Mouse (Mus musculus) spleen, postnatal 10 days (tissue): ENCODE data around the gene Gm2a.
"Not testable (repeated sequence)": the region's sequence is repeated elsewhere in the genome, so short reads cannot be mapped to it uniquely, and the experiment has no call there.

Source experiments
- DNase-seq, 2 experiments: peaks; one replicate each; pipeline ENCODE4 v3.0.0; 2021 to 2022; ENCODE audit warnings: low spot score in 2 of 2

Gene Gm2a

GRCm38 (mm10) chr11:55096731-55097462 is 1.0 kb upstream of the Gm2a start:
- no peak for DNase-seq

- DNase-seq = no peak
Observed at GRCm38 (mm10) chr11:55098189-55098915, 437 bp downstream of the Gm2a start.

GRCm38 (mm10) chr11:55099019-55099771 is 1.3 kb downstream of the Gm2a start:
- no peak for DNase-seq

DNA sequence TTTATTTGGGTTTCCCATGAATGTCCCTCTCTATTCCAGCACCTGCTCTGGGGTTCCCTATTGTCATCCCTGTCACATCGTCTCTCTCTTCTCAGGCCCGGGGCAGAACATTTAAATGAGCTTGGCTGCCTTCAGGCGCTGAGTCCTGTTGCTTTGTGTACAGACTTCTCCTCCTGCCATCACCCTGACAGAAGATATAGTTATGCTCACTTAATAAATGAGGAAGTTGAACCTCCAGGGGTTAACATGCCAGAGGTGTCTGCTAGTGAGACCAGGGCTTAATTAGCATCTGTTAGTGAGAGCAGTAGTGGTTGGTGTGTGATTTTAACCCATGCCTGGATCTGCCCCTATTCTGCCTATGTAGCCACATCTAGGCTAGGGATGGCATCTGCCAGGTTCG is 2.0 kb downstream of the Gm2a start:
- DNase-seq = peak in 1 of 2 experiments; percentile 21

DNA sequence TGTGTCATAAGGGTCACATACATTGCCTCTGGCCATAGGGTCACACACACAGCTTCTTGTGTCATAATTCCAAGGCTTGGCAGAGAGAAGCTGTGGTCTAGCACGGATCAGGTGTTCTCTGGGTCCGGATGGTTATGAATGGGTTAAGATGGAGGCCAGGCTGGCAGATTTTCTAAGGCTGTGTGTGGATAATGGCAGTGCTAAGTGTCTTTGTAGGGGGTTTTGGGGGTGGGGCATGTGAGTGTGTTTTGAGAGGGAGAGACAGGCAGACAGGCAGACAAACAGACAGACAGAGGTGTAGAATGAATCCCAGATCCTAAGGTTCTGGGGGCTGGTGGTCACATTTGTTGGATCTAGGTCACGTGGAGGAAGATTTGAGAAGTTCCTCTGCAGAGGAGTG is 4.1 kb downstream of the Gm2a start:
- DNase-seq = no peak

- no peak for DNase-seq
Observed at GRCm38 (mm10) chr11:55103229-55103628, 5.3 kb downstream of the Gm2a start.

GRCm38 (mm10) chr11:55105389-55105788 is 7.5 kb downstream of the Gm2a start:
- no peak for DNase-seq

DNA sequence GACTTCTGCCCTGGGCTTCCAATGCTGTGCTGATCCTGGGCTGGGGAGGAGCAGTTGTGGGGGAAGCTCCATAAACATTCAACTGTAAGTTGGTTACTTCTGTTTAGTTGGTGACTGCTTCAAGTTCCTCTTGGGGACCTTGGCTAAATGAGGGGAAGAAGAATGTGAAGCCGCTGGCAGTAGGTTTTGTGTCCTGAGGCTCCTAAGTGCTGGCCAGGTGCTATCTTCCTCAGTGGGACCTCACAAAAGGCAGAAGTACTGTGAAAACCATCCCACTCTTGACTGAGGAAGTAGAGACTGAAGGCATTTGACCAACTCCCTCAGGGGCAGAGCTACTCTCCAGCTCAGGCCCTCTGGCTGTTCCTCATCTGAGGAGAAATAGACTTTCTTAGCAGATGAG is 8.7 kb downstream of the Gm2a start:
- no peak for DNase-seq

GRCm38 (mm10) chr11:55109521-55110300 is 11.8 kb downstream of the Gm2a start:
- DNase-seq = no peak

DNA sequence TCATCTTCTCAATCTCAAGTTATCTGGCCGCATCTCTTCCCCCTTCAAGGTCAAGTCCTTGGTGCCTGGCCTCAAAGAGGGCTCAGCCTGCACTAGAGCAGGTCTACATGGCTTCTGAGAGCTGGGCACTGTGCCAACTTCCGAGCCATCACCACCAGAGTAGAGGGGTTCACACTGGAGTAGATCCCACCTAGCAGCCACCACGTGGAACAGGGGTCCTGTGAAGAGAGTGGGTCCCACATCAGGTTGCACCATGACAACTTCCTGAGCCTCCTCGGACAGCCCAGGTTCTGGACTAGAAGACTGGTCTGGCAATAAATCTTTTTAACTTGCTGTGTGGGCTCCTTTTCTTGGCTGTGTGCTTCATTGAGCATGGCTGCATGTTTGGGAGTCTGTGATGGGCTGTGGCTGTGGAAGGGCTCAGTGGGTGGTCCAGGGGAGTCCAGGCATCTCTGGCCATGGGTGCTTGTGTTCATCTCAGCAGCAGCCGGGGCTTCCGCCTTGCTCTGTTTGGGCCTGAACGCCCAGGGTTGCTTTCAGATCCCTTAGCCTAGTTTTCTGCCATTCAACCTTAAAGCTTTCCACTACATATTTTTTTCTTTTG is 12.8 kb downstream of the Gm2a start:
- no peak for DNase-seq

- peak in 1 of 2 experiments; percentile 70 for DNase-seq
Observed at GRCm38 (mm10) chr11:55113209-55113860, 15.4 kb downstream of the Gm2a start.

DNA sequence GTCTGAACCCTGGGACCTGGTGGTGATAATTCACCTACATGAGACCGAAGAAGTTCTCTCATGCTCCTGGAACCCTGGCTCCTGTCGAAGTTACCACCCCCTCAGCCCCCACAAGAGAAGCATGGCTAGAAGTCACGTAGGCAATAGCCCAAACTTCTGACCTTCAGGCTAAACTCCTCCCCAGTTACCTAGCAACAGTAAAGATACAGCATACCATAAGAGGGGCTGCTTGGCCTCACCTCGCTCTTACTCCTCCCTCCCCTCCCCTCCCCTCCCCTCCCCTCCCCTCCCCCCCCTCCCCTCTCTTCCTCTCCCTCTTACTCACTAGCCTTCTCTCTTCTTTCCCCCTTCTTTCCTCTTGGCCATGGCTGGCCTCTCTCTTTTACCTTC is 15.9 kb downstream of the Gm2a start:
- DNase-seq = not testable (repeated sequence)

DNA sequence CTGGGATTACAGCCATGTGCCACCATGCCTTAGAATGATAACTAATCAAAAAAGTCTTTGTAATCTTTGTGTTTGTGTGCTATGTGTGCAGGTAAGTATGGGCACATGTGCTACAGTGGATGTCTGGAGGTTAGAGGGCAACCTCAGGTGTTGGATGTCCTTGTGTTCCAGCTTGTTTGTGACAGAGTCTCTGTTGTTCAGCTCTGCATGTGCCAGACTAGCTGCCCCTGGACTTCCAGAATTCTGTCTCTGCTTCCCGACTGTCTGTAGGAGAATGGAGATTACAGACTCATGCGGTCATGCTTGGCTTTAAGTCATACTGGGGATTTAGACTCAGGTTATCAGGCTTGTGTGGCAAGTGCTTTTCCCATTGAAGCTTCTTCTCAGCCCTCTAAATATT is 16.4 kb downstream of the Gm2a start:
- no peak for DNase-seq

- no peak for DNase-seq
Observed at GRCm38 (mm10) chr11:55116004-55116403, 18.1 kb downstream of the Gm2a start.

GRCm38 (mm10) chr11:55117031-55117430 is 19.1 kb downstream of the Gm2a start:
- DNase-seq = peak in 1 of 2 experiments; percentile 34

- no peak for DNase-seq
Observed at GRCm38 (mm10) chr11:55120279-55120678, 22.4 kb downstream of the Gm2a start.

DNA sequence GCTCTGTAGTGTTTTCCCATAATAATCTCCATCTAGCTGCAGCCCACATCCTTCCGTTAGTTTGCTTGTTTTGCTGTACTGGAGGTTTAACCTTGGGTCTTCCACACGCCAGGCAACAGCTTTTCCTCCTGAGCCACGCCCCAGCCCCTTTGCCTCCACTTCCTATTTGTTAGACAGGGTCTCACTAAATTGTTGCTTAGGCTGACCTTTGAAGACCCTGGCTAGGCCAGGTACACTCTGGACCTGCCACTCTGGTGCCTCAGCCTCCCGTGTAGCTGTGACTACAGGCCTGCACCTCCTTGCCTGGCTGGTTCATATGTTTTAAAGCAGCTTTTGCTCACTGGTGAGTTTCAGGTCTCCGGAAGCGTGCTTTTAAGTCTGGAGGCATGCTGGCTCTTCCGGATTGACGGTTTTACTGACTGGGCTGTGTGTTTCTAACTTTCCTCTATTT is 22.9 kb downstream of the Gm2a start:
- peak; percentile 22 to 49 for DNase-seq

GRCm38 (mm10) chr11:55121430-55121829 is 23.5 kb downstream of the Gm2a start:
- DNase-seq = no peak

GRCm38 (mm10) chr11:55126663-55127062 is 28.7 kb downstream of the Gm2a start:
- DNase-seq = no peak

DNA sequence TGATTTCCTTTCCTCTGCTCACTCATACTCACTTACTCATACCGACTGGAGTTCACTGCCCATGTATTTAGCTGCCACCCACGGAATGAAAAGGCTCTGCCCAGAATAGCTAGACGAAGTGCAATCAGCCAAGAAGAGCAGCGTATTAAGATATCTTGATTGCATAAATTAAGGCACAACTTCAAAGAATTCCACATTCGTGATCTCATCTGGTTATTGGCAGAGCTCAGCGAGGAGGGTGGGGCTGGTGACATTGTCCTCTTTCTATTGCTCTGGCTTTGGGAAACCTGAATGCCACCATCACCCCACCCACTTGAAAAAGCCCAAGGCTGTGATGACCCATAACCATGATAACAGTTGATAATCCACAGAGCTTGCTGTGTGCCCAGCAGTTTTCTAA is 30.0 kb downstream of the Gm2a start:
- no peak for DNase-seq

DNA sequence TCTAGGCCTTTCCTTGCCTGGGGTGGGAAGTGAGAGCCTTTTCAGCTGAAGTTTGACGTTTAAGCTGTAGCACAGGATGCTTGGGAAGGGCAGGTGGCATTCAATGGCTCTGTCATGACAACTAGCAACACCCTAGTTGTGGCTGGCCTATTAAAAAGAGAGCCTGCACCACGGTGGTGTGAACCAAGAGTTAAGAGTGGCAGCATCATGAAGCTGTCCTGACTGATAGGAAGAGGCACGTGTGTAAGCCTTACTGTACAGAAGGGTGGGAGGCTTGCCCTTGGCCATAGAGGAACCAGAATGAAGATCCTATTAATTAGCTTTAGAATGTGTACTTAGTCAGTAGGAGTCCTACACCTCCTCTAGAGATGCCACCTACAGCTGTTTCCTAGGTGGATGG is 30.5 kb downstream of the Gm2a start:
- no peak for DNase-seq
